Mouse (Mus musculus): ENCODE measurements around the gene Sema4c. TPM values are rescaled to one million over a fixed set of nuclear protein-coding genes. Genes with fewer than 3 reads are reported as not detected.

The Sema4c gene
- polyA plus RNA-seq, 1 experiment = 16.6 TPM

GRCm38 (mm10) chr1:36536397-36536728, 21.8 kb downstream of the Sema4c start:
- no peak overlapping the region for H3ac ChIP-seq (ENCODE audit: control insufficient read depth, insufficient read length, low read depth)
- H3K79me2 ChIP-seq (ENCODE audit: control insufficient read depth, insufficient read depth) = no peaks in the 10 kb centered on the region
- H3K36me3 ChIP-seq (ENCODE audit: control insufficient read depth, insufficient read depth) = peaks cover 1% of the 10 kb centered on the region
- no peak for TF ChIP-seq MYOD1 (IDR thresholded peaks at IDR 0.05; ENCODE audit: control insufficient read depth, insufficient read length, low read depth)
- no peak for TF ChIP-seq CEBPB (IDR thresholded peaks at IDR 0.05; ENCODE audit: low read depth)
- no peak for TF ChIP-seq FOSL1 (IDR thresholded peaks at IDR 0.05; ENCODE audit: insufficient read depth, low read length, poor library complexity, severe bottlenecking)
- no peak for TF ChIP-seq CTCF (IDR thresholded peaks at IDR 0.05; ENCODE audit: control insufficient read depth, insufficient read depth, insufficient read length)
- TF ChIP-seq MYOG (IDR thresholded peaks at IDR 0.05; ENCODE audit: control insufficient read depth, extremely low read depth, insufficient read length) = no peak
- TF ChIP-seq USF1 (IDR thresholded peaks at IDR 0.05; ENCODE audit: low read depth) = no peak
- no peak for TF ChIP-seq MAX (IDR thresholded peaks at IDR 0.05)
- no peaks in the 10 kb centered on the region for H3K79me3 ChIP-seq (ENCODE audit: low read depth)
- H3K27me3 ChIP-seq (ENCODE audit: control insufficient read depth, insufficient read depth, insufficient read length) = no peaks in the 10 kb centered on the region
- H3K4me3 ChIP-seq (ENCODE audit: insufficient read depth, poor library complexity, severe bottlenecking) = no peak overlapping the region

DNA sequence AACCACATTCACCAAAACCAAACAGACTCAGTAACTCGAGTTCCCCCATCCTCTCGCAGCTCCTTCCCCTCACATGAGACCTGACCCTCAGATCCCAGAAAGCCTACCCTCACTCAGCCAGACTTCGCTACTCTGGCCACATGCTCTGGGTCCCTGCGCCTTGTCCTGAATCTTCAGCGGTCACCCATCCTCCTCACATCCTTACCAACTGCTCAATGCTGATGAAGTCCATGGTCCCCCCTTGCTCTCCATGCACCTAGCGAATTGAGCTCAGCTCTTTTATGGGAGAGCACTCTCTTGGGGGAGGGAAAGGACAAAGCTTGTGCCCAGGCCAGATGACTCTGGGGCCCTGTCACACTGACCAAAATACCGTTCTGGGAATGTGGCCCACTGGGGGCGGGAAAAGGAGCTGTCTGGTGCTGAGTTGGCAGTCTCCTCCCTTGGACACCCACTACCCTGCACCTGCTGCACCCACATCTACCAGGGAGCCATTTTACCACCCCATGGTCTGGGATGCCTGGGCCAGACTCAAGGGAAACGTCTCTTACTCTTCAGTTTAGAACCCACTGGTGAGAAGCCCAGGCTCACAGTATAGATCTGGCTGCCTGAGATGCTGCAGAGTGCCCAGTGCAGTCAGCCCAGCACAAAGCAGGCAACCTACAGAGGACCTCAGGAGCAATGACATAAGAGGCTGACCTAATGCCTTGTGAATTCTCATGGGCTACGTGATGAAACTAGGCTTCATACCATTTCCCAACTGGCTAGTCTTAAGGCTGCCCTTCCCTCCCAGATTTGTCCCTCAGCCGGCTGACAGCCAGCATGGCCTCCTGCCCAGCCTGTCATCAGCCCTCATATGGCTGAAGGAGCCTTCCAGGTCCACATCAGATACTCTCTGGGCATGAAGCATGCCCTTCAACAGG, 22.4 kb downstream of the Sema4c start:
- Histone ChIP-seq H3K27me3 (ENCODE audit: control insufficient read depth, insufficient read depth, insufficient read length) (no peaks in the 10 kb centered on the region), H3K4me3 (ENCODE audit: insufficient read depth, poor library complexity, severe bottlenecking) (no peak overlapping the region), H3K79me3 (ENCODE audit: low read depth) (no peaks in the 10 kb centered on the region), H3K79me2 (ENCODE audit: control insufficient read depth, insufficient read depth) (no peaks in the 10 kb centered on the region), H3K36me3 (ENCODE audit: control insufficient read depth, insufficient read depth) (no peaks in the 10 kb centered on the region), H3ac (ENCODE audit: control insufficient read depth, insufficient read length, low read depth) (no peak overlapping the region)
- TF ChIP-seq FOSL1 (IDR thresholded peaks at IDR 0.05; ENCODE audit: insufficient read depth, low read length, poor library complexity, severe bottlenecking) = no peak
- no peak for TF ChIP-seq USF1 (IDR thresholded peaks at IDR 0.05; ENCODE audit: low read depth)
- TF ChIP-seq MYOD1 (IDR thresholded peaks at IDR 0.05; ENCODE audit: control insufficient read depth, insufficient read length, low read depth) = no peak

DNA sequence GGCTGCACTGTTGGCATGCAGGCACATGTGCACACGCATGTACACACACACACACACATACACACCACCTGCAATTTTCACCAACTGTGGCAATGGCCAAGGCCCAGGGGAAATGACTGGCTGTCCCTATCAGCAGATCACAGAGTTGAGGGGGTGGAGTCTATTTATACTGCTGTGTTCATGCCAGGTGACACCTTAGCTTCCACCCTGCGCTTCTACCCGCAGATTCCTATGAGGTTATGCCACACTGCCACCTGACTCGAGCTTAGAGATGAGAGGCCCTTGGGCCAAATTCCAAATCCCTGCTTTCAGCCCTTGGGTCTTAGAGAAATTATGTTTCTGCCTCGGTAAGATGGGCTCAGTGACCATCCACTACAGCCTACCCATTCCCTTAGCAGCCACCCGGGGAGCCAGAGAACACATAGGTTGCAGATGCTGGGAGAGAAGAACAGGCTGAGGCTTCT, 23.5 kb downstream of the Sema4c start:
- Histone ChIP-seq H3K27me3 (ENCODE audit: control insufficient read depth, insufficient read depth, insufficient read length) (no peaks in the 10 kb centered on the region), H3K36me3 (ENCODE audit: control insufficient read depth, insufficient read depth) (no peaks in the 10 kb centered on the region), H3K4me3 (ENCODE audit: insufficient read depth, poor library complexity, severe bottlenecking) (no peak overlapping the region), H3K79me3 (ENCODE audit: low read depth) (no peaks in the 10 kb centered on the region), H3K79me2 (ENCODE audit: control insufficient read depth, insufficient read depth) (no peaks in the 10 kb centered on the region), H3ac (ENCODE audit: control insufficient read depth, insufficient read length, low read depth) (no peak overlapping the region)
- TF ChIP-seq MYOD1 (IDR thresholded peaks at IDR 0.05; ENCODE audit: control insufficient read depth, insufficient read length, low read depth) = no peak
- TF ChIP-seq FOSL1 (IDR thresholded peaks at IDR 0.05; ENCODE audit: insufficient read depth, low read length, poor library complexity, severe bottlenecking) = no peak
- no peak for TF ChIP-seq CEBPB (IDR thresholded peaks at IDR 0.05; ENCODE audit: low read depth)
- TF ChIP-seq USF1 (IDR thresholded peaks at IDR 0.05; ENCODE audit: low read depth) = no peak
- TF ChIP-seq CTCF (IDR thresholded peaks at IDR 0.05; ENCODE audit: control insufficient read depth, insufficient read depth, insufficient read length) = no peak
- no peak for TF ChIP-seq MAX (IDR thresholded peaks at IDR 0.05)
- no peak for TF ChIP-seq MYOG (IDR thresholded peaks at IDR 0.05; ENCODE audit: control insufficient read depth, extremely low read depth, insufficient read length)

DNA sequence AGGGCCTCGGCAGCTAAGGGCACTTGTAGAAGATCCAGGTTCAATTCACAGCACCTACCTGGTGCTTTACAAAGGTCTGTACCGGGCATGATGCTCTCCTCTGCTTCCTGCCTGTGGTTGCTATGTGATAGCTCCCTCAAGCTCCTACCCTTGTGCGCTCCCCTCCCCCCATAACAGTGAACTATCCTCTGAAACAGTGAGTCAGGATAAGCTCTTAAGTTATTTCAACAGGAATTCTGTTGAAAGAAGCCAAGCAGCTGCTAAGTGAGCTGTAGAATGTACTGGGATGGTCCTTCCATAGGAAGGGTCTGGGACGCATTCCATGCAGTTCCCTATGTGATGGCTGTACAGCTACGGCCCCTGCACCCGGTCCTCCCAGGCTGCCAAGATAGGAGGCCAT, 24.6 kb downstream of the Sema4c start:
- no peaks in the 10 kb centered on the region for H3K79me3 ChIP-seq (ENCODE audit: low read depth)
- TF ChIP-seq MYOD1 (IDR thresholded peaks at IDR 0.05; ENCODE audit: control insufficient read depth, insufficient read length, low read depth) (no peak), CTCF (IDR thresholded peaks at IDR 0.05; ENCODE audit: control insufficient read depth, insufficient read depth, insufficient read length) (no peak), MAX (IDR thresholded peaks at IDR 0.05) (no peak), MYOG (IDR thresholded peaks at IDR 0.05; ENCODE audit: control insufficient read depth, extremely low read depth, insufficient read length) (no peak)
- H3K79me2 ChIP-seq (ENCODE audit: control insufficient read depth, insufficient read depth) = no peaks in the 10 kb centered on the region
- no peaks in the 10 kb centered on the region for H3K27me3 ChIP-seq (ENCODE audit: control insufficient read depth, insufficient read depth, insufficient read length)
- H3K4me3 ChIP-seq (ENCODE audit: insufficient read depth, poor library complexity, severe bottlenecking) = no peak overlapping the region
- no peaks in the 10 kb centered on the region for H3K36me3 ChIP-seq (ENCODE audit: control insufficient read depth, insufficient read depth)
- H3ac ChIP-seq (ENCODE audit: control insufficient read depth, insufficient read length, low read depth) = no peak overlapping the region

GRCm38 (mm10) chr1:36531461-36531860, 26.7 kb downstream of the Sema4c start:
- no peaks in the 10 kb centered on the region for H3K79me2 ChIP-seq (ENCODE audit: control insufficient read depth, insufficient read depth)
- no peak for TF ChIP-seq MYOG (IDR thresholded peaks at IDR 0.05; ENCODE audit: control insufficient read depth, extremely low read depth, insufficient read length)

GRCm38 (mm10) chr1:36530962-36531361, 27.2 kb downstream of the Sema4c start:
- Histone ChIP-seq H3K36me3 (ENCODE audit: control insufficient read depth, insufficient read depth) (peaks cover under 1% of the 10 kb centered on the region), H3ac (ENCODE audit: control insufficient read depth, insufficient read length, low read depth) (no peak overlapping the region)

More at GRCm38 (mm10) chr1:36531461-36531860, 26.7 kb downstream of the Sema4c start:
- no peak overlapping the region for H3K4me3 ChIP-seq (ENCODE audit: insufficient read depth, poor library complexity, severe bottlenecking)
- no peak overlapping the region for H3ac ChIP-seq (ENCODE audit: control insufficient read depth, insufficient read length, low read depth)
- no peaks in the 10 kb centered on the region for H3K79me3 ChIP-seq (ENCODE audit: low read depth)
- H3K36me3 ChIP-seq (ENCODE audit: control insufficient read depth, insufficient read depth) = no peaks in the 10 kb centered on the region
- H3K27me3 ChIP-seq (ENCODE audit: control insufficient read depth, insufficient read depth, insufficient read length) = no peaks in the 10 kb centered on the region

More at GRCm38 (mm10) chr1:36530962-36531361, 27.2 kb downstream of the Sema4c start:
- H3K79me3 ChIP-seq (ENCODE audit: low read depth) = no peaks in the 10 kb centered on the region
- no peaks in the 10 kb centered on the region for H3K27me3 ChIP-seq (ENCODE audit: control insufficient read depth, insufficient read depth, insufficient read length)
- H3K4me3 ChIP-seq (ENCODE audit: insufficient read depth, poor library complexity, severe bottlenecking) = no peak overlapping the region
- TF ChIP-seq MAX (IDR thresholded peaks at IDR 0.05) (no peak), MYOG (IDR thresholded peaks at IDR 0.05; ENCODE audit: control insufficient read depth, extremely low read depth, insufficient read length) (no peak), USF1 (IDR thresholded peaks at IDR 0.05; ENCODE audit: low read depth) (no peak), MYOD1 (IDR thresholded peaks at IDR 0.05; ENCODE audit: control insufficient read depth, insufficient read length, low read depth) (no peak), CEBPB (IDR thresholded peaks at IDR 0.05; ENCODE audit: low read depth) (no peak), CTCF (IDR thresholded peaks at IDR 0.05; ENCODE audit: control insufficient read depth, insufficient read depth, insufficient read length) (no peak), FOSL1 (IDR thresholded peaks at IDR 0.05; ENCODE audit: insufficient read depth, low read length, poor library complexity, severe bottlenecking) (no peak)
- no peaks in the 10 kb centered on the region for H3K79me2 ChIP-seq (ENCODE audit: control insufficient read depth, insufficient read depth)
